Mouse (Mus musculus) spleen, adult 2 months (tissue): ENCODE measurements around the gene Hecw1. TPM values are rescaled to one million over a fixed set of nuclear protein-coding genes. Genes with fewer than 3 reads are reported as not detected.

Source experiments
- DNase-seq, 2 experiments: peaks; one replicate each; pipeline versions ENCODE4 v3.0.0 to v3.0.0-alpha.2; 2012 to 2021; ENCODE audit warnings: low spot score in 2 of 2, low read depth in 1 of 2
- H3K27ac ChIP-seq: fragments of 200-500 bp; 2 replicates; pipeline ENCODE4 v1.5.1; 2012; ENCODE audit warnings: low read length, inconsistent platforms; ENCODE audit not compliant: insufficient read depth
- H3K27me3 ChIP-seq: fragments of 200-500 bp; 2 replicates; pipeline ENCODE4 v1.6.1; 2012; ENCODE audit warnings: mild to moderate bottlenecking, moderate library complexity, low read length, inconsistent platforms; ENCODE audit not compliant: control insufficient read depth, insufficient read depth
- H3K36me3 ChIP-seq: fragments of 200-500 bp; 2 replicates; pipeline ENCODE4 v1.6.1; 2012; ENCODE audit warnings: mild to moderate bottlenecking, low read length, inconsistent platforms; ENCODE audit not compliant: control insufficient read depth, insufficient read depth
- H3K4me1 ChIP-seq: fragments of 200-500 bp; 2 replicates; pipeline ENCODE4 v1.6.1; 2011; ENCODE audit warnings: inconsistent platforms; ENCODE audit not compliant: control insufficient read depth, insufficient read depth, insufficient read length
- H3K4me3 ChIP-seq: fragments of 200-500 bp; 2 replicates; pipeline ENCODE4 v1.5.1; 2011; ENCODE audit warnings: mild to moderate bottlenecking, inconsistent platforms; ENCODE audit not compliant: insufficient read depth, insufficient read length; ENCODE audit errors: extremely low read depth
- CTCF ChIP-seq: fragments of 200-500 bp; IDR thresholded peaks from 2 replicates; pipeline ENCODE4 v1.5.1; 2011; ENCODE audit warnings: mild to moderate bottlenecking, inconsistent platforms; ENCODE audit not compliant: insufficient read depth, insufficient read length, insufficient replicate concordance; ENCODE audit errors: extremely low read depth
- POLR2A ChIP-seq: fragments of 200-500 bp; IDR thresholded peaks from 2 replicates; pipeline ENCODE4 v1.6.1; 2011; ENCODE audit warnings: low read depth, low read length, inconsistent platforms
- WGBS: fragments of 180-500 bp; shearing (Covaris S2); methylation state at CpG from one replicate; pipeline ENCODE4 v1.1.7; 2018; 5-methylcytosine and 5-hydroxymethylcytosine counted together
- polyA plus RNA-seq: library from polyadenylated mRNA; depleted of rRNA; stranded (reverse); fragments of >200 nt; gene quantifications from 2 replicates; pipeline ENCODE4 v1.2.3, GENCODE M21; 2012; rRNA removed

Gene Hecw1
- 0.31 and 0.95 TPM in 2 replicates for polyA plus RNA-seq

DNA sequence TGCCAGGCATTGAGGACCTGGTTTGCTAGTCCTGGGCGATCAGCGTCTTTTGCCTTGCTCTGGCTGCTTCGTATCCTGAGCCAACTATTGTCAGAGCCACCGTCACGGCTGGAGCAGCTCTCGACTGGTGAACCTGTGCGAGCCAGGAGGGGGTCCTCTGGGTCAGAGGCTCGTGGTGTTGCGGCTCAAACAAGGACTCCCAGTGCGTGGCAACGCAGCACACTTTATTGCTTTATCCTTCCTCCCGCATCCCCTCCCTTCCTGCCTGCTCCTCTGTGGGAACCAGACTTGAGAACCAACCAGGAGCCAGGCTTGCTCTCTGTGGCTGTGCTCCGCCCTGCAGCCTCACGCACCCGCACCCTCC, at the start of gene Hecw1:
Hecw1 (minus strand) TSS at position 323 of the 364 bp plus-strand sequence.
- no peak for DNase-seq
- Histone ChIP-seq H3K27ac (no peak within 1 kb of the TSS), H3K36me3 (no peaks in the 10 kb centered on the region), H3K27me3 (peaks cover 3% of the 10 kb centered on the region), H3K4me1 (no peaks in the 10 kb centered on the region), H3K4me3 (no peak within 1 kb of the TSS)
- TF ChIP-seq POLR2A (no peak), CTCF (no peak)
- WGBS = 7% methylated on average over 15 of the region's 15 CpGs

DNA sequence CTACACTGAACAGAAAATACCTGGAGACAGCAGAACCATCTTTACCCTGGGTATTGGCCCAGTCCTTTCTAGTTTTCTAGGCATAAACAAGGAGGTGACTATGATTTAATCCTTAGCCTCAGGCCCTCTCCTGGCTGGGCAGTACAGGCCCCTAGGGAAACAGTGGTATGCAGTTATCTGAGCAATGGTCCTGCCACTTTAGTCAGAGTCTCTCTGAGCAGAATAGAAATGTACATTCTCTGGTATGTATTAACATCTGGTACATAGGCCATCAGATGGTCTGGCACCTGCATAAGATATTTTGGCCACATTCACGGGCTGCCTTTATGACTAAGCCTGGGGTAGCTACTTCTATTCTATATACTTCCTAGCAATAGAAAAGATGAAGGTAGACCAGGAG, 38.3 kb upstream of the Hecw1 start:
- TF ChIP-seq CTCF = no peak
- TF ChIP-seq POLR2A = no peak
- H3K36me3 ChIP-seq = no peaks in the 10 kb centered on the region
- no peak overlapping the region for H3K27ac ChIP-seq
- no peaks in the 10 kb centered on the region for H3K27me3 ChIP-seq
- WGBS = 85% methylated on average over 1 of the region's 1 CpGs
- DNase-seq = no peak
- H3K4me3 ChIP-seq = no peak overlapping the region
- no peaks in the 10 kb centered on the region for H3K4me1 ChIP-seq

DNA sequence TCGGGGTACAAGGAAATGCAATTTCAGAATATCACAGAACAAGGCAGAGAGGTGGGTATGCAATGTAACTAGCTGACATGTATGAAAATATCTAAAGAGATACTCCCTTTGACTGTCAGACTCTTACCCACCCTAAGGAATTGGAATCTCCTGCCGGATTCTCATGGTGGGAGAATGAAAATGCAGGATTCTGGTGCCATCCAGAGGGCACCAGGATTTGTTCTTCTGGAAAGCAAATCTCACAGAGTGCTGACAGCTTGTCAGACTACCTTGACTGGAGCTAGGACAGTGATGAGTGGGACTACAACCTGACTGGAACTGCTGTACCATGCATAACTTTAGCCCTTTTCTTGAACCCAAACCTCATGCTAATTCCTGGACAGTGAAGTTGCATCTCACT, 29.6 kb upstream of the Hecw1 start:
- TF ChIP-seq CTCF (no peak), POLR2A (no peak)
- Histone ChIP-seq H3K27me3 (no peaks in the 10 kb centered on the region), H3K4me1 (no peaks in the 10 kb centered on the region), H3K36me3 (no peaks in the 10 kb centered on the region), H3K27ac (no peak overlapping the region), H3K4me3 (no peak overlapping the region)
- 68% methylated on average over 2 of the region's 2 CpGs for WGBS
- DNase-seq = no peak

DNA sequence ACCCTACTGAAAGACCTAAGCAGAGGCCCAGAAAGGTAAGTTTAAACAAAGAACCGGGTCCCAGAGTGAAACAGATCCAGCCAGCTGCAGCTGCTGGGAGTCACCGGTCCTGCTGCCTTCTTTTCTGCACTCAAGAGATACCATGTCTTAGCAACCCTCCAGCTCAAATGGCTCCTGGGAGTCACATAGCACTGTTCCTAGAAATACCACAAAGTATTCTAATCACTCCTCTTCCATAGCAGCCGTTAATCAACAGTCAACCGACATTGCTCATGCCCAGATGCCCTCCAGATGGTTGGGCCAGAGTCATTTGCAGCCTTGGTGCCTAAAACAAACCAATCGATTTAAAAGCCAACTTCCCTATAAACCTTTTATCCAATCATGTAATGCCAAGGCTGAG, 19.8 kb upstream of the Hecw1 start:
- DNase-seq = no peak
- no peaks in the 10 kb centered on the region for H3K4me1 ChIP-seq
- no peak overlapping the region for H3K4me3 ChIP-seq
- no peaks in the 10 kb centered on the region for H3K27me3 ChIP-seq
- no peaks in the 10 kb centered on the region for H3K36me3 ChIP-seq
- WGBS = 85% methylated on average over 5 of the region's 5 CpGs
- no peak for TF ChIP-seq CTCF
- no peak for TF ChIP-seq POLR2A
- H3K27ac ChIP-seq = no peak overlapping the region

DNA sequence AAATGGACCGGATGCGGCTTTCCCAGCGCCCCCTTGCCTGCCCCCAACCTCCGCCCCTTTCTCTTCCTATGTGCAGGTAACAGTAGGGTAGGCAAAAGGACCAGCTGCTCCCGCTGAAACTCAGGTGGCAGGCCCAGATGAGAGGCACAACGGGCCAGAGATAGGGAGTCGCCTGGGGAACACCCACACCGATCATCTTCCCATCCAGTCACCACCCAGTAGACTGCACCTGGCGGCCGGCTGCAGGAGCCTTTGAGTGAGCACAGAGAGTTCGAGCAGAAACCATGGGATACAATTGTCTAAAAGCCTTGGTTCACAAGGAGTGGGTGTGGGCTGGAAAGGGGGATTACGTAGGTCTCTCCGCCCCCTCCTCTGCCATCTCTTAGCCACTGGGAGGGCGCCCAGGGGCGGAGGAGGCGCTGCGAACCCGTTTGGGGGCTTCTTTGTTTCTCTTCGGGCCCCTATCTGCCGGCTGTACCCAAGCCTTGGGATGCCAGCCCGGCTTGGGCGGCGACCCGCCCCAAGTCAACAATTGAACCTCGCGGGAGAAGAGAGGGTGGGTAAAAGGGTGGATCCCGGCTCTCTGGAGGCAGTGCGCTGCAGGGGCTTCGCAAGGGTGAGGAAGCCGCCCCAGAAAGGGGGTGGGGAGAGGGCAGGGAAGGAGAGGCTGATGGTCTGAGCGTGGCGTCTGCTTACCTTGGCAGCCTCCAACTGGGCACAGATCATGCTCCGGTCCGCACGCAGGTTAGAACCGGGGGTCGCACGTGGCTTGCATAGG, 711 bp downstream of the Hecw1 start:
- Histone ChIP-seq H3K4me1 (no peaks in the 10 kb centered on the region), H3K27ac (no peak overlapping the region), H3K36me3 (no peaks in the 10 kb centered on the region), H3K27me3 (peaks cover 3% of the 10 kb centered on the region), H3K4me3 (no peak overlapping the region)
- no peak for DNase-seq
- TF ChIP-seq POLR2A = no peak
- no peak for TF ChIP-seq CTCF
- WGBS = 8% methylated on average over 38 of the region's 38 CpGs

DNA sequence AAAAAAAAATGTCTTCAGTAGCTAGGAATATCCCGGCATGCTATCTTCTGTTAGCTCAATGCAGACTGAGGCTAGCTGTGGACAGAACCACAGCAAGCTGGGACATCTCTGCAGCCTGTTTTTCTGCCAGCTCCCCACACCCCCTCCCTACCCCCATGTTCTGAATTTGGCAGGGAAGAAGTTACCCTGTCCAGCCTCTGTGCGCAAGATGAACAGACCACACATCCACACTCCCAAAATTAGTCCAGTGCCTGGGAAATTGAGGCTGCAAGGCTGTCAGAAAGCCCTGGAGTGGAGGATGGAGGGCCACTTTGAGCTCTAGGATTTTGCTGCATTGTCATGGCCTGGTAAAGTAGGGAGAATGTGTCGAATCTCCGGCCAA, 1.3 kb downstream of the Hecw1 start:
- no peak overlapping the region for H3K4me3 ChIP-seq
- no peaks in the 10 kb centered on the region for H3K4me1 ChIP-seq
- 37% methylated on average over 4 of the region's 4 CpGs for WGBS
- H3K27ac ChIP-seq = no peak overlapping the region
- peaks cover 3% of the 10 kb centered on the region for H3K27me3 ChIP-seq
- DNase-seq = no peak
- no peaks in the 10 kb centered on the region for H3K36me3 ChIP-seq
- TF ChIP-seq POLR2A (no peak), CTCF (no peak)

DNA sequence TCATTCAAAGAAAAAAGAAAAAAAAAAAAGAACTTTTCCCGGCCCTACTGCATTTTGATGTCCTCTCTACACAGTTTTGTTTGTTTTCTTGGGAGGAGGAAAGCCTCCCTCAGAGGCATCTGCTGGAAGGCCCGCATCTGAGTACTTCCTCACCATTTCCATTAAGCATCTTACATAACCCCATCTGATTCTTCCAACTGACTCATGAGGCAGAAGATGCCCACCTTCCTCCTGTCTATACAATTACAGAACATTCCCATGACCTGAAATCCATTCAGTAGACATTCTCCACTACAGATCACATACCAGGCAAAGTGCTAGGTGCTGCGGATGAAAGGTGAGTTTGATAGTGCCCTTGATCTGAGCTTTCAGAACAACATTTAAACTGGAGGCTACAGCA, 3.4 kb downstream of the Hecw1 start:
- Histone ChIP-seq H3K27ac (no peak overlapping the region), H3K4me1 (no peaks in the 10 kb centered on the region), H3K36me3 (no peaks in the 10 kb centered on the region), H3K4me3 (no peak overlapping the region), H3K27me3 (peaks cover 3% of the 10 kb centered on the region)
- 79% methylated on average over 3 of the region's 3 CpGs for WGBS
- TF ChIP-seq CTCF (no peak), POLR2A (no peak)
- DNase-seq = no peak
